Mouse (Mus musculus) gastrocnemius, postnatal 25 days (tissue): ENCODE results near the gene Tpk1. TPM values are rescaled to one million over a fixed set of nuclear protein-coding genes. Genes with fewer than 3 reads are reported as not detected.

Experiments used
- DNase-seq: peaks from one replicate; pipeline ENCODE4 v3.0.0; 2022
- total RNA-seq, 2 experiments: library from RNA; stranded (reverse); gene quantifications; 1 replicate in 1 of 2; 2 replicates in 1 of 2; pipeline ENCODE4 v1.2.3; 2021

Tpk1 gene
- total RNA-seq, 2 experiments from 2014 or later = 0.84 to 1.1 TPM

GRCm38 (mm10) chr6:43435987-43436541 is 230.0 kb downstream of the Tpk1 start:
- DNase-seq = no peak

- DNase-seq = no peak
These were observed 231.7 kb downstream of the Tpk1 start for GRCm38 (mm10) chr6:43434365-43434764.

- no peak for DNase-seq
These were observed 241.1 kb downstream of the Tpk1 start for GRCm38 (mm10) chr6:43424978-43425377.

- DNase-seq = no peak
These were observed 245.6 kb downstream of the Tpk1 start for GRCm38 (mm10) chr6:43420358-43420979.

GRCm38 (mm10) chr6:43408949-43409348 is 257.1 kb downstream of the Tpk1 start:
- DNase-seq = no peak

GRCm38 (mm10) chr6:43403076-43403475 is 263.0 kb downstream of the Tpk1 start:
- no peak for DNase-seq

GRCm38 (mm10) chr6:43402219-43402997 is 263.7 kb downstream of the Tpk1 start:
- no peak for DNase-seq

GRCm38 (mm10) chr6:43396426-43396825 is 269.7 kb downstream of the Tpk1 start:
- DNase-seq = no peak

GRCm38 (mm10) chr6:43395538-43395937 is 270.5 kb downstream of the Tpk1 start:
- no peak for DNase-seq

- no peak for DNase-seq
These were observed 274.7 kb downstream of the Tpk1 start for GRCm38 (mm10) chr6:43391358-43391757.

GRCm38 (mm10) chr6:43387273-43387672 is 278.8 kb downstream of the Tpk1 start:
- no peak for DNase-seq

- DNase-seq = no peak
These were observed 281.2 kb downstream of the Tpk1 start for GRCm38 (mm10) chr6:43384841-43385240.

- no peak for DNase-seq
These were observed 281.8 kb downstream of the Tpk1 start for GRCm38 (mm10) chr6:43384304-43384703.

GRCm38 (mm10) chr6:43382750-43383149 is 283.3 kb downstream of the Tpk1 start:
- no peak for DNase-seq

GRCm38 (mm10) chr6:43382284-43382683 is 283.8 kb downstream of the Tpk1 start:
- DNase-seq = no peak

- no peak for DNase-seq
These were observed 292.9 kb downstream of the Tpk1 start for GRCm38 (mm10) chr6:43373206-43373605.

- DNase-seq = no peak
These were observed 298.6 kb downstream of the Tpk1 start for GRCm38 (mm10) chr6:43367434-43367945.

- DNase-seq = no peak
These were observed 299.1 kb downstream of the Tpk1 start for GRCm38 (mm10) chr6:43366952-43367351.

- DNase-seq = no peak
These were observed 302.2 kb downstream of the Tpk1 start for GRCm38 (mm10) chr6:43363917-43364316.

GRCm38 (mm10) chr6:43363291-43363820 is 302.7 kb downstream of the Tpk1 start:
- no peak for DNase-seq

- DNase-seq = no peak
These were observed 304.8 kb downstream of the Tpk1 start for GRCm38 (mm10) chr6:43361248-43361647.

GRCm38 (mm10) chr6:43360214-43360613 is 305.9 kb downstream of the Tpk1 start:
- DNase-seq = no peak
